Mouse (Mus musculus): Measurements from ENCODE around the gene Hist1h3g. TPM values are rescaled to one million over a fixed set of nuclear protein-coding genes. Genes with fewer than 3 reads are reported as not detected.
A peak's percentile ranks its signal among the peaks of the same experiment; 100 is the strongest.

The Hist1h3g gene
- total and polyA plus RNA-seq, 2 experiments from 2014 or later: 262 TPM; not detected in 1

DNA sequence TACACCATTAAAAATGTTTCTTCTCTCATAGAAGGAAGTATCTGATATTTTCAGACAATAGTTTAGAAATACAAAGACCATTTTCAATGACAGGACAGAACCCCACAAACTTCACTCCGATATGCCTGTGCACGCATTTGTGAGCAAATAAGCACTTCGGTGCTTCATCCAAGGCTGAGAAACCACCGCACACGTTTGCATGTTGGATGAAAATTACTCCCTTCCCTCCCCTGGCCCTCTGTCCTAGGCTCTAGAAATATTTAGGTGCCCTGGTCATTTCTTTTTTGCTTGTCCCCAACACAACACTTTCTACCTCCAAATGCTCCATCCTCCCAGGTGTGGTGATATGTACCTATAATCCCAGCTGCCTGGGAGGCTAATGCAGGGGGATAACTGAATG lies 33.7 kb upstream of the Hist1h3g start:
- no peak for ATAC-seq (ENCODE audit: low FRiP score)
- 19% methylated on average over 5 of the region's 5 CpGs for WGBS

DNA sequence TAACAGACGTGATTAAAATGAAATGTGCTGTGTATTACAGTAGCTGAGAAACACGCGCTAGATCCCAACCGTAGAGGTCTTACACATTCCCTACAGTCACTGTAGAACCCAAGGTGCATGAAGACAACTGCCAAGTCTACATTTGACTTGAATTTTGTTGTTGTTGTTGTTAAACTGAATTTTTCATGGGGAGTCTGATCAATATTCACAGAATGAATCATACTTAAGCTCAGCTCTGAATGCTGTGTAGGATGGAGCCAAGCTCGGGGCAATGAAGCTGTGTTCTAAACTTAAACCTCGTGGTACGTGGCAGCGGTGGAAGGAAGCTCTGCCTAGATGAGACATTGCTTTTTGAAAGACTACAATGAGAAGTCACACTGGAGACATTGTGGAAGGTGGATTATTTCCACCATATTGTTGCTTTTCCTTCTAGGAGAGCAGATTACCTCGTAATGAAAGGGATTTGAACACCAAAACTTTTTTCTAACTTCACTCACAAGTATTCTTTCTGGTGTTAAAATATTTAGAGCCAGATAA lies 33.1 kb upstream of the Hist1h3g start:
- WGBS: 36% methylated on average over 9 of the region's 9 CpGs
- no peak overlapping the region for H3K9ac ChIP-seq (replicated peaks; ENCODE audit: low read length, poor library complexity, severe bottlenecking)
- H3K27me3 ChIP-seq (ENCODE audit: insufficient read depth, low read length): peaks cover 5% of the 10 kb centered on the region; the same call in 1 of the 2 replicates
- no peak overlapping the region for H3K4me3 ChIP-seq (ENCODE audit: low read depth, low read length)
- no peak for TF ChIP-seq CTCF (IDR thresholded peaks at IDR 0.05)
- no peaks in the 10 kb centered on the region; the same call in 1 of the 2 replicates for H3K4me1 ChIP-seq (ENCODE audit: insufficient read depth, low read length)
- DNase-seq (ENCODE audit: low spot score) (no peak), ATAC-seq (ENCODE audit: low FRiP score) (no peak)
- no peak overlapping the region for H3K4me2 ChIP-seq (ENCODE audit: low read depth, low read length, poor library complexity, severe bottlenecking)
- H3K27ac ChIP-seq (ENCODE audit: low read depth, low read length): no peak overlapping the region
- no peaks in the 10 kb centered on the region for H3K36me3 ChIP-seq (ENCODE audit: insufficient read depth, low read length)
- no peaks in the 10 kb centered on the region for H3K9me3 ChIP-seq (ENCODE audit: low read length)

More for the DNA sequence above, 33.7 kb upstream of the Hist1h3g start:
- Histone ChIP-seq H3K4me1 (ENCODE audit: insufficient read depth, low read length) (no peaks in the 10 kb centered on the region; the same call in 1 of the 2 replicates), H3K27ac (ENCODE audit: low read depth, low read length) (no peak overlapping the region), H3K4me2 (ENCODE audit: low read depth, low read length, poor library complexity, severe bottlenecking) (no peak overlapping the region), H3K9ac (replicated peaks; ENCODE audit: low read length, poor library complexity, severe bottlenecking) (no peak overlapping the region), H3K27me3 (ENCODE audit: insufficient read depth, low read length) (0 out of 2 replicates have a peak, but pooled peaks cover 4% of the 10 kb centered on the region), H3K4me3 (ENCODE audit: low read depth, low read length) (no peak overlapping the region), H3K36me3 (ENCODE audit: insufficient read depth, low read length) (no peaks in the 10 kb centered on the region), H3K9me3 (ENCODE audit: low read length) (no peaks in the 10 kb centered on the region)
- no peak for DNase-seq (ENCODE audit: low spot score)
- TF ChIP-seq CTCF (IDR thresholded peaks at IDR 0.05): no peak

DNA sequence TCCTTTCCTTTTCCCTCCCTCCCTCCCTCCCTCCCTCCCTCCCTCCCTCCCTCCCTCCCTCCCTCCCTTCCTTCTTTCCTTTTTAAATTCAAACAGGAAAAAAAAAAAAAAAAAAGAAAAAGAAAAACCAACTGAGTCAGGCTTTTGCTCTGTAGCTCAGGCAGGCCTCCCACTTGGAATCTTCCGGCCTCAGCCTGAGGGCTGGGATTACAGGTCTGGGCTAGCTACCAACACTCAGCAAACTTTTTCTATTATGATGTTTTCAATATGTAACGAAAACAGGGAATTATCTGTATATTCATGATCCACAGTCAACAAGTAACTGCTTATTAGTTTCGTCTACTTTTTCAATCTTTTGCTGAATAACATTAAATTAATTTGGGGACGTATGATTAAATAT lies 32.3 kb upstream of the Hist1h3g start:
- WGBS: 48% methylated on average over 4 of the region's 4 CpGs
- H3K36me3 ChIP-seq (ENCODE audit: insufficient read depth, low read length): no peaks in the 10 kb centered on the region
- no peak for TF ChIP-seq CTCF (IDR thresholded peaks at IDR 0.05)
- no peak overlapping the region for H3K27ac ChIP-seq (ENCODE audit: low read depth, low read length)
- H3K4me2 ChIP-seq (ENCODE audit: low read depth, low read length, poor library complexity, severe bottlenecking): no peak overlapping the region
- no peak overlapping the region for H3K9ac ChIP-seq (replicated peaks; ENCODE audit: low read length, poor library complexity, severe bottlenecking)
- no peak overlapping the region for H3K4me3 ChIP-seq (ENCODE audit: low read depth, low read length)
- DNase-seq (ENCODE audit: low spot score) (no peak), ATAC-seq (ENCODE audit: low FRiP score) (no peak)
- no peaks in the 10 kb centered on the region; the same call in 1 of the 2 replicates for H3K4me1 ChIP-seq (ENCODE audit: insufficient read depth, low read length)
- peaks cover 6% of the 10 kb centered on the region; the same call in 1 of the 2 replicates for H3K27me3 ChIP-seq (ENCODE audit: insufficient read depth, low read length)
- H3K9me3 ChIP-seq (ENCODE audit: low read length): no peaks in the 10 kb centered on the region

DNA sequence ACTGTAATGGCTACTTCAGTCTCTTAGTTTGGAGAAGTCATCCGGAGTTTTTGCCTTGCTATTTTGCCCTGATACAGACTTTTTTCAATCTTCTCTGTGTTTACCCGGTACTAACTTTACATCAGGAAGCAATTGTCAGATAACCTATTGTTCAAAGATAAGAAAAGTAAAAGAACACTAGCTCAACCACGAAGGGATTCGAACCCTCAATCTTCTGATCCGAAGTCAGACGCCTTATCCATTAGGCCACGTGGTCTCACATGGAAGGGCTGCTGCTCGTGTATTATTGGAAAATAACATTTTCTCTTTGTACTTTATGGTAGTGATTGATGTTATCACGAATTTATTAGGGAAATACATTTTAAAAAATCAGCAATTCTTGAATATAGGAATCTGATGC lies 31.4 kb upstream of the Hist1h3g start:
- no peak for ATAC-seq (ENCODE audit: low FRiP score)
- peak overlapping the region; percentile 9; the same call in 1 of the 2 replicates for H3K4me3 ChIP-seq (ENCODE audit: low read depth, low read length)

DNA sequence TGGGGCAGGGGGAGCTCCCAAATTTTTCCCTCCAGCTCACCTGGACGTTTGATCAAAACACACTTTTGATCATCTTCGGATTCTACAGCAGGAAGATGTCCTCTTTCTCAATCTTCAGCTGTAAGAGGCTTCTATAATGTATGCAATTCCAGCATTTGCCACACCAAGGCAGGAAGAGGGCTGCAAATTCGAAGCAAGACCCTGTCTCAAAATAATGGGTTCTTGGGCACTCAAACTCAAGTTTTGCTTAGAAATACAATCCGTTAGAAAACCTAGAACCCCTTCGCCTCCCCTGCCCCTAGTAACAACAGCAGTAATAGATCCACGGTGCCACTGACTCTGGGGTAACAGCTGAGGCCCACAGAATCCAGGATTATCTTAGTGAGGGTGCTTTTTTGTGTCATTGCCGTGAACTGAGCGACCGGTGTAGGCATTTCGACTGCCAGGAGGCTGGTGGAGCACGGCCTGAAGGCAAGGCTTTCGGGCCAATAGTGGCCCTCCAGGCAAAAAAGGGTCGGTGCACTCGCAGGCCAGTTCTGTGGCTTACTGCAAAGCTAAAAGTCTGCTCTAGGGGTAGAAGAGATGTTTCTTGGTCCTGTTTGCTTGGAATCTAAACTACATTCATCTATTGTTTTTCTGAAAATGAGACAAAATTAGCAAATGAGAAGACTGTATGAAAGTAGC lies 29.4 kb upstream of the Hist1h3g start:
- H3K27me3 ChIP-seq (ENCODE audit: insufficient read depth, low read length): peaks cover 3% of the 10 kb centered on the region; the same call in 1 of the 2 replicates
- 15% methylated on average over 14 of the region's 14 CpGs for WGBS
- H3K4me3 ChIP-seq (ENCODE audit: low read depth, low read length): peak overlapping the region; percentile 3; the same call in 1 of the 2 replicates
- DNase-seq (ENCODE audit: low spot score) (no peak), ATAC-seq (ENCODE audit: low FRiP score) (no peak)
- H3K4me2 ChIP-seq (ENCODE audit: low read depth, low read length, poor library complexity, severe bottlenecking): peak overlapping the region; percentile 30
- H3K36me3 ChIP-seq (ENCODE audit: insufficient read depth, low read length): no peaks in the 10 kb centered on the region
- no peak overlapping the region for H3K27ac ChIP-seq (ENCODE audit: low read depth, low read length)
- no peak overlapping the region for H3K9ac ChIP-seq (replicated peaks; ENCODE audit: low read length, poor library complexity, severe bottlenecking)
- H3K9me3 ChIP-seq (ENCODE audit: low read length): no peaks in the 10 kb centered on the region
- no peaks in the 10 kb centered on the region; the same call in 1 of the 2 replicates for H3K4me1 ChIP-seq (ENCODE audit: insufficient read depth, low read length)
- no peak for TF ChIP-seq CTCF (IDR thresholded peaks at IDR 0.05)

More for the DNA sequence above, 31.4 kb upstream of the Hist1h3g start:
- Histone ChIP-seq H3K27ac (ENCODE audit: low read depth, low read length) (no peak overlapping the region), H3K9me3 (ENCODE audit: low read length) (no peaks in the 10 kb centered on the region), H3K4me2 (ENCODE audit: low read depth, low read length, poor library complexity, severe bottlenecking) (no peak overlapping the region), H3K36me3 (ENCODE audit: insufficient read depth, low read length) (no peaks in the 10 kb centered on the region), H3K27me3 (ENCODE audit: insufficient read depth, low read length) (peaks cover 6% of the 10 kb centered on the region; the same call in 1 of the 2 replicates), H3K9ac (replicated peaks; ENCODE audit: low read length, poor library complexity, severe bottlenecking) (no peak overlapping the region), H3K4me1 (ENCODE audit: insufficient read depth, low read length) (no peaks in the 10 kb centered on the region; the same call in 1 of the 2 replicates)
- peak; percentile 76 for DNase-seq (ENCODE audit: low spot score)
- TF ChIP-seq CTCF (IDR thresholded peaks at IDR 0.05): no peak
- 3% methylated on average over 9 of the region's 9 CpGs for WGBS

DNA sequence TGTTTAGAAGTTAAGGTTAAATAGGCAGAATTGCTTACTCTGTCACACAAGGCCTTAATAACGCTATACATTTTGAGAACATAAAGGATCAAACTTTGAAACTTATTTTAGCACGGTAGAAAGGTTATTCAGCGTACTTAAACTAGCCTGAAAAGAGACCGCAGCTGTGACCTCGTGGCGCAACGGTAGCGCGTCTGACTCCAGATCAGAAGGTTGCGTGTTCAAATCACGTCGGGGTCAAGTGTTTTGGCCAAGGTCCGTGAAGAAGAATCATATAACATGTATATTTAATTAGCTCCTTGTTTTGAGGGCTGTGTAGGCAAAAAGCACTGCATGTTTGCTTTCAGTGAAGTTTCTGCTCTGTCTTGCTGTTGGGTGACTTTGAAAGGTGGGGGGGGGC lies 28.9 kb upstream of the Hist1h3g start:
- TF ChIP-seq CTCF (IDR thresholded peaks at IDR 0.05): no peak
- no peak overlapping the region for H3K9ac ChIP-seq (replicated peaks; ENCODE audit: low read length, poor library complexity, severe bottlenecking)
- H3K9me3 ChIP-seq (ENCODE audit: low read length): no peaks in the 10 kb centered on the region
- 16% methylated on average over 13 of the region's 13 CpGs for WGBS
- no peak overlapping the region for H3K4me3 ChIP-seq (ENCODE audit: low read depth, low read length)
- DNase-seq (ENCODE audit: low spot score) (peak; percentile 27), ATAC-seq (ENCODE audit: low FRiP score) (no peak)
- peaks cover 3% of the 10 kb centered on the region; the same call in 1 of the 2 replicates for H3K27me3 ChIP-seq (ENCODE audit: insufficient read depth, low read length)
- no peaks in the 10 kb centered on the region; the same call in 1 of the 2 replicates for H3K4me1 ChIP-seq (ENCODE audit: insufficient read depth, low read length)
- peak overlapping the region; percentile 30; the same call in 1 of the 2 replicates for H3K4me2 ChIP-seq (ENCODE audit: low read depth, low read length, poor library complexity, severe bottlenecking)
- no peak overlapping the region for H3K27ac ChIP-seq (ENCODE audit: low read depth, low read length)
- no peaks in the 10 kb centered on the region for H3K36me3 ChIP-seq (ENCODE audit: insufficient read depth, low read length)
